Mouse (Mus musculus): ENCODE measurements around the gene Cul7.
A peak's percentile ranks its signal among the peaks of the same experiment; 100 is the strongest.

Cul7 gene

DNA sequence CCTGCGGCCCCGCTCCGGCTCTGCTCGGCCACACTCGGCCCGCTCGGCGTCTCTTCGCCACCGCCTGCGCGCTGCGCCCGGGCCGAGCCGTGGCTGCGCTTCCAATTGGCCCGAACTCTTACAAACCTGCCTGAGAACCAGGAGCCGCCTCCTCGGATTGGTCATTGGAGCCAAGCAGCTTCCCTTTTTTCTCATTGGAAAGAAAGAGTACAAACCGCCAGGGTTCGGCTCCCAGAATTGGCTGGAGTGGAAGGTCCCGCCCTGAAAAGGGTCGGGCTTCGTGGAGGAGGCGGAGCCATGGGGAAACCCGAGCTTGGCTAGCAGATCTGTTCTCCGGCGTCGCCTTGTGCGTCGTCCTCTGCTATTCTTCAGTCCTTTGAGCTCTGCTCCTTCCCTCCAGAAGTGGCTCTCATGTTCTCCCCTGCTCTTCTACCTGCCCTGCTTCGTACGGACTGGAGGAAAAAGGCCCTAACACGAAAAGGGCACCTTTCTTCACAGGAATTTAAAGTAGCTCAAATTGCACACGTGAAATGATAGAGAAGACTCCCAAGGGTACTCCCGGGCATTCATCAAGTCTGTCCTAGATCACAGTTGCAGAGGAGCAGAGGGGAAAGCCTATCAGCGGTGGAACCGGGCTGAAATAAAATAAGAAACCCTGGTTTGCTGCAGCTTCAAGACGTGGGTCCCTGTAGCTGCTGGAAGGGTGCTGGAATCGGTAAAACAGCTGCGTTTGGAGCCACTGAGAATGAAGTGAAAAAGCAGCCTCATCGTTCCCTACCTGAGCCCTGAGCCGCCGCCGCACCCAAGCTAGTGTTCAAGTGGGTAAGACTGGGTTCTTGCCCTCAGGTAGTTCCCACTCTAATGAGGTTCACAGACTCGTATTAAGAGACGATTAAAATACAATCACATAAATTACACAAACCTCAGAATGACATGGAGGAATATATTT lies 55.0 kb downstream of the Cul7 start, which contains the start of gene Ppp2r5d:
Gene Ppp2r5d, minus strand, starts transcription at position 225 of the 949 bp plus-strand sequence.
- DNase-seq, result peak; percentile 95 to 97

DNA sequence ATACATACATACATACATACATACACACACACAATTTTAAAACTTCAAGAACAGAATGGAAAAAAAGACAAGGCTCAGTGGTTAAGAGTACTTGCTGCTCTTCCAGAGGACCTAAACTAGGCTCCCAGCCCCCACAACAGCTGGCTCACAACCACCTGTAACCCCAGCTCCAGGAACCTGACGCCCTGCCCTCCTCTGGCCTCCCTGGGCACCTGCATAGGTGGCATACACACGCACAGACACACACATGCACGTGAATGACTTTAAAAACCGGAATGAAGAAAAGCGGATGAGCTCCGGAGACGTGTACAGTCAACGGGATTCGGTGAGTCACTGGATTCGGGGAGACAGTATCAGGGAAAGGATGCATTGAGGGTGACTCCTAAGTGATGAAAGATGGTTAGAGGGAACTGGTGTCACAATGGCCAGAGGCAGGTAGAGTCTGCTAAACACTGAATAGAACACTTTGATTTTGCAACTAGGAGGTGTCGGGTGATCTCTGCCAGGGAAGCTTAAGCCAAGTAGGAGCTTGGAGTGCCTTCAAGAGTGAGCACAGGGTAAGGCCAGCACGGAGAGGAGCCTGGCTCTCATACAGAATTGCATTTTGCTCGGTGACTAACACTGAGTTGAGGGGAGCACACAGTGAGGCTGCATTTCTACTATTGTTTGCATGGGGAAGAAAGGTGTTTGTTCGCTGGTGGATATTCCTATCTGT lies 56.4 kb downstream of the Cul7 start:
- DNase-seq, result no peak

DNA sequence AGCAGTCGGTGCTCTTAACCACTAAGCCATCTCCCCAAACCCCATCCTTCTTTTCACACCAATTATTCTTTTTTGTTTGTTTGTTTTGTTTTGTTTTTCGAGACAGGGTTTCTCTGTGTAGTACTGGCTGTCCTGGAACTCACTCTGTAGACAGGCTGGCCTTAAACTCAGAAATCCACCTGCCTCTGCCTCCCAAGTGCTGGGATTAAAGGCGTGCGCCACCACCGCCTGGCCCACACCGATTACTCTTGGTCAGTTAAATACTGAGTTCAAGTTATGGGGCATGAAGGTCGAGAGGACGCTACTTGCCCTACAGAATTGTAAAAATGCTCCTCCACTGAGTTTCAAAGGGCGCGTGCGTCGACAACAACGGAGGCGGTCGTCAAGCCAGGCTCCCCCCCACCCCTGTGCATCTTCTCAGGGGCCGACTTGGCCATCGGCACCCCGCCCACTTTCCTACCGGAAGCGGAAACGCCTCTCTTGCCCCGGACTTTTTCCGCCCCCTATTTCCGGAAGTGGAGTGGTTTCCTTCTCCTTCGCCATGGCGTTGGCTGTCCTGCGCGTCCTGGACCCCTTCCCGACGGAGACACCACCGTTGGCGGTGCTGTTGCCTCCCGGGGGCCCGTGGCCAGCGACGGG lies 60.9 kb downstream of the Cul7 start, which contains the start of gene Pex6:
Gene Pex6, plus strand, starts transcription at position 505 of the 639 bp plus-strand sequence.
- peak; percentile 97 to 98 for DNase-seq

GRCm38 (mm10) chr17:46711612-46712271 lies 61.6 kb downstream of the Cul7 start:
- DNase-seq, result peak; percentile 65 to 75

- DNase-seq, result no peak
Observed at GRCm38 (mm10) chr17:46712442-46712841, 62.3 kb downstream of the Cul7 start.

DNA sequence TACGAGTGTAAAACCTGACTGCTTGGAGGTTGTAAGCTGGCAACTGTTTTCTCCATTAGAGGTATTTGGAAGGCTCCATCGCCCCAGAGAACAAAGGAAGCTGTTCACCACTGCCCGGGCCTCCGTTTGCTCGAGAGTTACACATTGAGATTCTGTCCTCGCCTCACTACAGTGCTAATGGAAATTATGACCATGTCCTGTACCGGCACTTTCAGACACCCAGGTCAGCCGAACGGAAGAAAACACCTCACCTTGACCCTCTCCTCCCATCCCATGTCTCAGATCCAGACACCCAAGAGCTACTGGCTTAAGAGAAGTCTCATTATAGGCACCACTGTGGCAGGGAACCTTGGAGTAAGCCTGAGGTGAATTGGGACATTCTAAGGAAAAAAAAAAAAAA lies 63.7 kb downstream of the Cul7 start:
- DNase-seq, result no peak

All from kidney, postnatal 4 days (tissue).